Comparison of ENCODE assay signal across 9 mouse cellular contexts in the genomic region with DNA sequence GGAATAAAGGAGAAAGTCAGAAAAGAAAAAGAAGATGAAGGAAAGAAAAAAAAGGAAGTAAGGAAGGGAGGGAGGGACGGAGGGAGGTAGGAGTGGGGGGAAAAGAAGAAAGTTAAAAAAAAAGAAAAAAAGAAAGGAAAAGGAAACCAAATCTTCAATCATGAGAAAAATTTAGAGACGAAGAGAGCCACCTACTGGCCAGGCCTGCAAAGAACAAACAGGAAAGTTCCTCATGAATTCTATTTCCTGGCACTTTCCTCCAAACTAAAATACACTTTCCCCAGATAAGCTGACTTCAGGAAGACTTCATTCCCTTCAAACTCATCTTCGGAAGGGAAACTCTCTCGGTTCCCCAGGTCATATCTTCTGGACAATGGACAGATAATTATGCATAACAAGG. TPM values are rescaled to one million over a fixed set of nuclear protein-coding genes. Genes with fewer than 3 reads are reported as not detected.
DNase-seq lines count a peak whose midpoint lies in the region; ATAC-seq lines count a peak whose summit lies in the region.
"Had no signal": no experiment of that assay in that cellular context is flagged by ENCODE, and none has a peak within 500 bp of the region (broad histone marks: within the 10 kb centered on the region; RNA-seq: fewer than 3 reads in every experiment).

No protein-coding gene starts in this region.

- DNase-seq in kidney, adult 11 months, result peak; percentile 3
- DNase-seq in CD4-positive helper T cell, adult 2 months (ENCODE audit: low read depth, low spot score), result peak; percentile 37
- peak; percentile 9 for DNase-seq in ES-CJ7 (ENCODE audit: low read depth, low spot score)
- DNase-seq in retina, postnatal 1 day, result peak; percentile 26
- DNase-seq in urinary bladder, postnatal 4 days (ENCODE audit: low spot score in 2 of 2), result no peak

- H3K27ac ChIP-seq in kidney, embryonic 14.5 days (ENCODE audit: low read depth, low read length), result no peak overlapping the region
- H3K27ac ChIP-seq: hindbrain, embryonic 15.5 days had no signal

- H3K4me3 ChIP-seq in kidney, embryonic 14.5 days (ENCODE audit: low read length), result no peak overlapping the region
- H3K4me3 ChIP-seq: hindbrain, embryonic 15.5 days had no signal

- no peak for ATAC-seq in kidney, embryonic 14.5 days (ENCODE audit: low FRiP score, low TSS enrichment)
- peak; percentile 63 for ATAC-seq in inflammation-experienced regulatory T-cells, adult 6 months

- no peaks in the 10 kb centered on the region for H3K27me3 ChIP-seq in kidney, embryonic 14.5 days (ENCODE audit: control insufficient read depth, insufficient read depth, low read length)
- H3K27me3 ChIP-seq: hindbrain, embryonic 15.5 days had no signal

- WGBS in kidney, embryonic 14.5 days, result 25% methylated on average over 4 of the region's 4 CpGs

- no peaks in the 10 kb centered on the region for H3K9me3 ChIP-seq in kidney, embryonic 14.5 days (ENCODE audit: control insufficient read depth, low read length)
- H3K9me3 ChIP-seq: hindbrain, embryonic 15.5 days had no signal

- no peak overlapping the region for H3K4me2 ChIP-seq in kidney, embryonic 14.5 days (replicated peaks; ENCODE audit: low read depth, low read length)
- H3K4me2 ChIP-seq: hindbrain, embryonic 15.5 days had no signal

- H3K9ac ChIP-seq in kidney, embryonic 14.5 days (ENCODE audit: low read depth, low read length), result no peak overlapping the region
- H3K9ac ChIP-seq: hindbrain, embryonic 15.5 days had no signal

- H3K36me3 ChIP-seq in kidney, embryonic 14.5 days (ENCODE audit: control insufficient read depth, insufficient read depth, low read length), result no peaks in the 10 kb centered on the region
- H3K36me3 ChIP-seq: hindbrain, embryonic 15.5 days had no signal

- no peaks in the 10 kb centered on the region for H3K4me1 ChIP-seq in kidney, embryonic 14.5 days (ENCODE audit: control insufficient read depth, insufficient read depth, low read length)
- H3K4me1 ChIP-seq: hindbrain, embryonic 15.5 days had no signal

RNA-seq across cellular contexts. Expression of a gene that starts 3.3 kb away (rescaled TPM):
- not detected in 2 replicates for polyA plus RNA-seq in kidney, embryonic 14.5 days (2014; fragmentation: Nextera tagmentation; extraction: Ambion mirVana)
- polyA plus RNA-seq in inflammation-experienced regulatory T-cells, adult 6 months (2017; shearing (Covaris generic)), result not detected
- polyA plus RNA-seq: hindbrain, embryonic 15.5 days; testis, adult 2 months had no signal

RNA-seq across cellular contexts. Expression of a gene that starts 4.8 kb away (rescaled TPM):
- not detected in 2 replicates for polyA plus RNA-seq in kidney, embryonic 14.5 days (2014; fragmentation: Nextera tagmentation; extraction: Ambion mirVana)
- polyA plus RNA-seq in inflammation-experienced regulatory T-cells, adult 6 months (2017; shearing (Covaris generic)), result not detected
- polyA plus RNA-seq: hindbrain, embryonic 15.5 days; testis, adult 2 months had no signal

RNA-seq across cellular contexts. Expression of a gene that starts 10.8 kb away (rescaled TPM):
- polyA plus RNA-seq in kidney, embryonic 14.5 days (2014; fragmentation: Nextera tagmentation; extraction: Ambion mirVana), result not detected in 2 replicates
- not detected for polyA plus RNA-seq in inflammation-experienced regulatory T-cells, adult 6 months (2017; shearing (Covaris generic))
- polyA plus RNA-seq: hindbrain, embryonic 15.5 days; testis, adult 2 months had no signal

RNA-seq across cellular contexts. Expression of a gene that starts 11.1 kb away (rescaled TPM):
- not detected in 2 replicates for polyA plus RNA-seq in kidney, embryonic 14.5 days (2014; fragmentation: Nextera tagmentation; extraction: Ambion mirVana)
- polyA plus RNA-seq in inflammation-experienced regulatory T-cells, adult 6 months (2017; shearing (Covaris generic)), result under 1 TPM in 1 of 3 experiments, not detected in 2; 0.63 TPM
- polyA plus RNA-seq: hindbrain, embryonic 15.5 days; testis, adult 2 months had no signal

RNA-seq across cellular contexts. Expression of a gene that starts 14.5 kb away (rescaled TPM):
- not detected in 2 replicates for polyA plus RNA-seq in kidney, embryonic 14.5 days (2014; fragmentation: Nextera tagmentation; extraction: Ambion mirVana)
- polyA plus RNA-seq in inflammation-experienced regulatory T-cells, adult 6 months (2017; shearing (Covaris generic)), result not detected
- polyA plus RNA-seq: hindbrain, embryonic 15.5 days; testis, adult 2 months had no signal

Comparison
In these comparisons a context has a peak if more than half of its experiments do, and no peak if none do; other contexts are left out.
1. DNase-seq: peak in kidney, adult 11 months (single experiment), CD4-positive helper T cell, adult 2 months (single experiment), ES-CJ7 (single experiment) and retina, postnatal 1 day (single experiment); none in urinary bladder, postnatal 4 days (0 of 2).